Mouse (Mus musculus) kidney, embryonic 16.5 days (tissue): Measurements from ENCODE around the gene Sgca. TPM values are rescaled to one million over a fixed set of nuclear protein-coding genes. Genes with fewer than 3 reads are reported as not detected.
A peak's percentile ranks its signal among the peaks of the same experiment; 100 is the strongest.

ENCODE experiments used
- ATAC-seq: fragments of 200-750 bp; cut with Nextera tagmentation; 2 replicates; pipeline ENCODE4 v1.8.0; 2017; ENCODE audit warnings: moderate TSS enrichment; ENCODE audit not compliant: low FRiP score, low TSS enrichment
- H3K27ac ChIP-seq: fragments of 300-500 bp; sonication (generic); 2 replicates; pipeline ENCODE4 v1.5.1; 2014; ENCODE audit warnings: low read length
- H3K27me3 ChIP-seq: fragments of 300-500 bp; sonication (generic); 2 replicates; pipeline ENCODE4 v1.6.1; 2014; ENCODE audit warnings: low read length, control low read depth, mixed read lengths; ENCODE audit not compliant: insufficient read depth
- H3K36me3 ChIP-seq: fragments of 300-500 bp; sonication (generic); 2 replicates; pipeline ENCODE4 v1.6.1; 2014; ENCODE audit warnings: low read length, control low read depth, mixed read lengths; ENCODE audit not compliant: insufficient read depth
- H3K4me1 ChIP-seq: fragments of 300-500 bp; sonication (generic); 2 replicates; pipeline ENCODE4 v1.6.1; 2014; ENCODE audit warnings: low read length, control low read depth, mixed read lengths; ENCODE audit not compliant: insufficient read depth
- H3K4me2 ChIP-seq: fragments of 300-500 bp; sonication (generic); replicated peaks from 2 replicates; pipeline ENCODE4 v1.6.1; 2014; ENCODE audit warnings: low read depth, low read length
- H3K4me3 ChIP-seq: fragments of 300-500 bp; sonication (generic); 2 replicates; pipeline ENCODE4 v1.5.1; 2014; ENCODE audit warnings: mild to moderate bottlenecking, low read length
- H3K9ac ChIP-seq: fragments of 300-500 bp; sonication (generic); replicated peaks from 2 replicates; pipeline ENCODE4 v1.6.1; 2014; ENCODE audit warnings: low read length
- H3K9me3 ChIP-seq: fragments of 300-500 bp; sonication (generic); 2 replicates; pipeline ENCODE4 v1.6.1; 2016; ENCODE audit warnings: low read length, control low read depth
- WGBS: fragments of 180-500 bp; shearing (Covaris S2); extraction: QIAGEN DNeasy Blood & Tissue Kit; methylation state at CpG from one replicate; pipeline ENCODE4 v1.1.7; 2014; 5-methylcytosine and 5-hydroxymethylcytosine counted together
- polyA plus RNA-seq: library from polyadenylated mRNA; unstranded; fragments of >200 nt; fragmentation: Nextera tagmentation; extraction: Ambion mirVana; gene quantifications from 2 replicates; pipeline ENCODE4 v1.2.1, GENCODE M21; 2015

The Sgca gene
- polyA plus RNA-seq, 1 experiment from 2014 or later = 0.71 TPM

DNA sequence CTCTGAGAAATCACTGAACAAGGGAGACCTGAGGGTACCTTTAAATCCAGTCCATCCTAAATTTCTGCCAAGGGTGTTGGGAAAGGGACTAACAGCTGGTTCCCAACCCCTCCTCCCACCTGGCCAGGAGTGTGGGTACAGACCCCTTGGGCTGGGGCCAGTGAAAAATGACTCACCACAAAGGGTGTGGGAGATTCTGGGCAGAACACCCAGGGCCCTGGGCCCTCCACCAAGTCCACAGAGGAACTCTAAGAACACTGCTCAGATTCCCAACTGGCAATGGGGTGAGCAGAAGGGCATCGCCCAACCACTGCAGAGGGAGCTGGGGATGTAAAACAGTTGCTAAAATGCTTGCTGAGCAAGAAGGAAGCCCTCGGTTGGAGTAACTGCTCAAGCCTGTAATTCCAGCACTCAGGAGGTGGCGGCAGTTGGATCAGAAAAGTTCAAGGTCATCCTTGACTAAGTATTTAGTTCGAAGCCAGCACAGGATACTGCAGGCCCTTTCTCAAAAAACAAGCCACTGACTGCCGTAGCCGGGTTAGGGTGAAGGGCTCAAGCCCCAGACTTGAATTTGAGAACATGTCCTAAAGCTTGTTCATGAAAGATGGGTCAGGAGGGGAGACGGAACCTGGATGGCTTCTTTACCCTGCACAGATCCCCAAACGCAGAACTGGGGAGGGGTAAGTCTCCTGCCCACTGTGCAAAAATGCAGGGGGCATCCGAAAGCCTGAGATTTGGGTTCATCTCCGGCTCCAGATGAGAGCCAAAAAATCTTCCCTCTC, 12.8 kb upstream of the Sgca start:
- H3K9ac ChIP-seq = peak overlapping the region; percentile 93
- peak overlapping the region; percentile 95 for H3K27ac ChIP-seq
- ATAC-seq = no peak
- H3K4me2 ChIP-seq = peak overlapping the region; percentile 90
- peak overlapping the region; percentile 95 for H3K4me3 ChIP-seq
- H3K36me3 ChIP-seq = no peaks in the 10 kb centered on the region
- no peaks in the 10 kb centered on the region for H3K9me3 ChIP-seq
- no peaks in the 10 kb centered on the region for H3K27me3 ChIP-seq
- H3K4me1 ChIP-seq = peaks cover 48% of the 10 kb centered on the region
- 12% methylated on average over 10 of the region's 10 CpGs for WGBS

DNA sequence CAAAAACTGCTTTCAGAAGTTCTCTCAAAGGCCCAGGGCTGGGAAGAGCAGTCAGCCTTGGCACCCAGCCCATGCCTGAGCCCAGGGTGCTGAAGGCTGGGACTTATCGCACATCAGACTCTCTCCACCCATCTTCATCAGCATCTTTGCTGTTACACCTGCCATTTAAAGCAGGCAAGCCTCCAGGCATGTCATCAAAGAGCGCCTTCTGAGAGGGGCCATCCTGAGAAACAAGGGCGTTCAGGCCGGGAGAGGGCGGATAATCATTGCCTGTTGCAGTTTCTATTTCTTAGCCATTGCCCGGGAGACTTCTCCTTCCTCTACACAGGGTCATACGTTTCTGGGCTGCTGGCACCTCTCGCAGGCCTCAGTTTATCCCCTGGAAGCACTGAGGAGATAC, 11.7 kb upstream of the Sgca start:
- WGBS = 89% methylated on average over 8 of the region's 8 CpGs
- H3K27ac ChIP-seq = no peak overlapping the region
- no peak for ATAC-seq

DNA sequence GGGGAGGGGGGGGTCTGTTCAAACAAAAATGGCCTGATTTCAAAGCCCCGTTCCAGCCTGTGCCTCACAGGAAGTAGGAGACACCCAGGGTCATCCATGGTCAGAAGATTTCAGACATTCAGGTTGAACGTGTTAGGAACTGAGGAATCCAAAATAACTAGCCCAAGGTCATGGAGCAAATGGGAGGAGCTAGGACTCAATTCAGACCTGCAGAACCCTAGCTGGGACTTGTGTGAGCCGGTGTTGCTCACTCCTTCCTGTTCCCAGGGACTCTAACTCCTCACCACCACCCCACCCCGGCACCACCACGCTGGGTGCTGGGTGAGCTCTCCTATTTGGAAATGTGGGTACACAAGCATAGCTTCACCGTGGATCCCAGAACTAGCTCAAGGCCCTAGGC, 11.2 kb upstream of the Sgca start:
- H3K4me1 ChIP-seq = peaks cover 32% of the 10 kb centered on the region
- no peaks in the 10 kb centered on the region for H3K9me3 ChIP-seq
- no peak overlapping the region for H3K27ac ChIP-seq
- H3K4me2 ChIP-seq = no peak overlapping the region
- no peak overlapping the region for H3K4me3 ChIP-seq
- H3K36me3 ChIP-seq = no peaks in the 10 kb centered on the region
- 42% methylated on average over 6 of the region's 6 CpGs for WGBS
- no peak for ATAC-seq
- H3K27me3 ChIP-seq = no peaks in the 10 kb centered on the region
- no peak overlapping the region for H3K9ac ChIP-seq

More for the DNA sequence above, 11.7 kb upstream of the Sgca start:
- Histone ChIP-seq H3K36me3 (no peaks in the 10 kb centered on the region), H3K9me3 (no peaks in the 10 kb centered on the region), H3K4me3 (no peak overlapping the region), H3K27me3 (no peaks in the 10 kb centered on the region), H3K9ac (no peak overlapping the region), H3K4me1 (peaks cover 37% of the 10 kb centered on the region), H3K4me2 (no peak overlapping the region)

DNA sequence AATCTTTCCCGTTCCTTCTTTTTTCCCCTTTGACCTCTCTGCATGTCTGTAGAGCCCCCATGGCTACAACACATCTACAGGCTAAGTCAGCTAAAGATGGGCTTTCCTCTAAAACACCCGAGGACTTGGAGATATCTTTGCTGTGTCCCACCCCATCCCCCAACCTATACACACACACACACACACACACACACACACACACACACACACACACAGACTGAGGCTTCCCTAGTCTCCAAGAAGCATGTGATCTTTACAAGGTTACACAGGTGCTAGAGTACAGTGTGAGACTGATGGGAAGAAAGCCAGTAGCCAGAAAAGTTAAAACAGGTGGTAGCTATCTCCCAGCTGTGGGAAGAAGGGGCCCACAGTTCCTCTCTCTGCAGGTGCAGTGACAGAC, 10.3 kb upstream of the Sgca start:
- H3K4me2 ChIP-seq = no peak overlapping the region
- no peak overlapping the region for H3K27ac ChIP-seq
- no peak overlapping the region for H3K4me3 ChIP-seq
- H3K9me3 ChIP-seq = no peaks in the 10 kb centered on the region
- H3K9ac ChIP-seq = no peak overlapping the region
- peaks cover 29% of the 10 kb centered on the region for H3K4me1 ChIP-seq
- no peaks in the 10 kb centered on the region for H3K36me3 ChIP-seq
- ATAC-seq = no peak
- WGBS = 71% methylated on average over 2 of the region's 2 CpGs
- H3K27me3 ChIP-seq = no peaks in the 10 kb centered on the region

DNA sequence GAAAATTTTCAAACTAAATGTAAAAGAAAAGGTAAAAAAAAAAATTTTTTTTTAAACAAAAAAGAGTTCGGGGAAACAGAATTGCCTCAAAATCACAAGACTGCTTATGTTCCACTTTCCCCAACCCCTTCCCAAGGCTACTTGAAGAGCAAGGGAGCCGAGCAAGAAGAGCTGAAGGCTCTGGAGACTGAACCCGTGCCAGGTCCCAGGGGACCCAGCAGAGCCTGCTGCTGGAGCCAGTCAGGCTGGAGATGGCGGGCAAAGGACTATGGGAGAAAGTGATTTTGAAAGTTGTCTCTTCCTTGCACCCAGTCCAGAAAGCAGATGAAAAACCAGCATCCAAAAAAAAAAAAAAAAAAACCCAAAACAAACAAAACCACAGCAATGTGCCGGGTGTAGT, 9.7 kb upstream of the Sgca start:
- ATAC-seq = no peak
- Histone ChIP-seq H3K36me3 (no peaks in the 10 kb centered on the region), H3K9me3 (no peaks in the 10 kb centered on the region), H3K4me3 (no peak overlapping the region), H3K4me1 (peaks cover 29% of the 10 kb centered on the region), H3K27me3 (no peaks in the 10 kb centered on the region), H3K4me2 (no peak overlapping the region), H3K27ac (no peak overlapping the region), H3K9ac (no peak overlapping the region)
- WGBS = 75% methylated on average over 5 of the region's 5 CpGs

DNA sequence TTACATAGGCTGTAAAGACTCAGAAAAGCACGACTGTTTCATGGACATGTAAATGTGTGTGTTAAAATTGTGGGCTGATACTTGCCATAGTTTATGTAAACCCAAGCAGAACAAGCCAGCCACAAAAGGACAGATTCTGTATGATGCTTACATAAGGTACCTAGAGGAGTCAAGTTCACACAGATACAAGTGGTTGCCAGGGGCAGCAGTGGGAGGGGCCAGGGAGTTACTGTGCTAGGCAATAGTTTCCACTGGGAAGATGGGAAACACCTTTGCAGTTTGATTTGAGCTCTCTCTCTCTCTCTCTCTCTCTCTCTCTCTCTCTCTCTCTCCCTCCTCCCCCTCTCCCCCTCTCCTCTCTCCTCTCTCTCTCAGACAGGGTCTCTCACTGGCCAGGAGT, 9.0 kb upstream of the Sgca start:
- H3K4me3 ChIP-seq = no peak overlapping the region
- H3K4me2 ChIP-seq = no peak overlapping the region
- H3K27ac ChIP-seq = no peak overlapping the region
- H3K9ac ChIP-seq = no peak overlapping the region; the same call in 1 of the 2 replicates
- H3K36me3 ChIP-seq = no peaks in the 10 kb centered on the region
- no peaks in the 10 kb centered on the region for H3K9me3 ChIP-seq
- no peaks in the 10 kb centered on the region for H3K27me3 ChIP-seq
- H3K4me1 ChIP-seq = peaks cover 23% of the 10 kb centered on the region
- WGBS = 43% methylated on average over 1 of the region's 1 CpGs
- no peak for ATAC-seq

DNA sequence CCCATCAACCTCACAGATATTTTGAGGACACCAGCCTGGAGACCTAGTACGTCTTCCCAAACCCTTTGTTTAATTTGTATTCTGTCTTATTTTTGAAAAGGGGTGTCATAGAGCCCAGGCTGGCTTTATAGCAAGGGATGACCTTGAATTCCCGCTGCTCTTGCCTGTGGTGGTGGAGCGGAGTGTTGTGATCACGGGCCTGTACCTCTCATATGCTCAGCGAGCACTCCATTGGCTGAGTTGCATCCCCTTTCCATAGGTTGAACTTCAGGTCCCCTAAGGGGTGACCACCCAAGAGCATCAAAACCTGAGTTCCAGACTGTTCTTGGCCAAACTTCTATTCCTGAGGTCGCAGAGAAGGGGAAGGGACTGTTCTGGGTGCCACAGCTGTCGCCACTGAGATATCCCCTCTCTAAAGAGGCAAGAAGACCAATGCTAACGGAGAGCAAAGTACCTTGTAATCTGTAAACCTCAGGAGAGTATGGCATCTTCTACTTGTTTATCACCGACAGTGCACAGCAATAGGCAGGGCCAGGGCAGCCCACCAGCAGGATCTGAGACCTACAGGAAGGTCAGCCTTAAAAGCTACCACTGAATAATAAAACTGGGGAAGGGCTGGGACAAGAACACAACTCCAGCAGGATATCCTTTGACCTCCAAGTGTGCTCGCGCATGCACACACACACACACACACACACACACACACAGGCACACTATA, 3.5 kb upstream of the Sgca start:
- H3K9me3 ChIP-seq = no peaks in the 10 kb centered on the region
- H3K4me3 ChIP-seq = no peak overlapping the region
- H3K36me3 ChIP-seq = no peaks in the 10 kb centered on the region
- H3K4me1 ChIP-seq = no peaks in the 10 kb centered on the region
- H3K9ac ChIP-seq = peak overlapping the region; percentile 9
- WGBS = 77% methylated on average over 11 of the region's 11 CpGs
- peak; percentile 24 for ATAC-seq
- H3K4me2 ChIP-seq = peak overlapping the region; percentile 45
- no peak overlapping the region for H3K27ac ChIP-seq
- no peaks in the 10 kb centered on the region for H3K27me3 ChIP-seq

DNA sequence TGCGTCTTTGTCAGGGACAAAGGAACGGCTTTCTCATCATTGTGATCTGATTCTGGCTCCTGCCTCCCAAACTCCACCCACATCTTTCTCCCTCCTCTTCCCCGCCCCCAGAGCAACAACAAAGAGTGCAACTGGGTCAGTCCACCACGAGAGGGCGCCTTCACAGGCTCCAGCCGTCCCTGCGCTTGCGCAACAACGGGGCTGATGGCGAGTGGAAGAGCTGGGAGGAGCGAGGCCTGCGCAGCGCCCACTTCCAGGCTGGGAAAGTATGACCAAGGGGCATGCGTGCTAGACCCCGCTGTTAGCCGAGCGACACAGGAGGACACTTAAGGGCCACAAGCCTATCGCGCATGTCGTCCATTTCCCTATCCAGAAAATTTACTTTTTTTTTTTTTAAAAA, 2.8 kb upstream of the Sgca start:
- peak overlapping the region; percentile 16 for H3K4me3 ChIP-seq
- H3K4me2 ChIP-seq = peak overlapping the region; percentile 45
- H3K27me3 ChIP-seq = no peaks in the 10 kb centered on the region
- WGBS = 0% methylated on average over 20 of the region's 20 CpGs
- H3K4me1 ChIP-seq = no peaks in the 10 kb centered on the region
- H3K9me3 ChIP-seq = no peaks in the 10 kb centered on the region
- no peak overlapping the region for H3K27ac ChIP-seq
- no peaks in the 10 kb centered on the region for H3K36me3 ChIP-seq
- H3K9ac ChIP-seq = peak overlapping the region; percentile 9; the same call in 1 of the 2 replicates
- ATAC-seq = peak; percentile 95

DNA sequence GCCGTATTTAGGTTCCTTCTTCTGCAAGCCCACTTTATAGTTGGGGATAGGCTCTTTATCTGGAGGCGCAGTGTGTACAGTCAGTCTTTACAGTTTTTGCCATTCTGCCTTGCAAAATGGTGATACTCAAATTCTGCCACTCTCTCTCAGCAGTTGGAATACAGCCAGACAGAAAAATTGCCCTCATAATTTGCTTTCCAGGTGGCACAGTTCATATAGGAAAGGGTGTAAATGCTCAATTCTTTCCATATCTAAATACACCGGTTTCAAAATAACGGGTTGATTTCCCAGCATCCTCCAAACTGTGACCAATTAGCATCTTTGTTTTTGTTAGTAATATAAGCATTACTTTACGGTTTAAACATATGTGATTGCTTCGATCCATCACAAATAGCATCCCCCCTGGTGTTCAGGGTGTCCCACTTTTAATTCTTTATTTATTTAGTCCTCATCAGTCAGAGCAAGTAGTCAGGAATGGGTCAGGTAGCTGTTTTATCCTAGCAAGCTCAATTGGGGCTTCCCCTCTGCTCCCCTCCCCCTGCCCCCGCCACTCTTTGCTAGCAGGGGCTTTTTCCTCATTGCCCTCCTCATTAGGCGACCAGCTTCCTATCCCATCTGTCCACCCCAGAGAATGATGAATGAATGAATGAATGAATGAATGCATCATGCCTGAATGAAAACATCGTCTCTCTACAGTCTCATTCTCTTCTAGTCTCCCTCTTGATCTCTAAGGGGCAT, 2.2 kb upstream of the Sgca start:
- H3K4me3 ChIP-seq = no peak overlapping the region
- no peak overlapping the region for H3K27ac ChIP-seq
- no peaks in the 10 kb centered on the region for H3K27me3 ChIP-seq
- no peaks in the 10 kb centered on the region for H3K36me3 ChIP-seq
- H3K4me1 ChIP-seq = no peaks in the 10 kb centered on the region
- H3K9me3 ChIP-seq = no peaks in the 10 kb centered on the region
- no peak for ATAC-seq
- peak overlapping the region; percentile 45 for H3K4me2 ChIP-seq
- no peak overlapping the region for H3K9ac ChIP-seq
- WGBS = 48% methylated on average over 9 of the region's 9 CpGs
